Mouse (Mus musculus) heart, adult 2 months (tissue): ENCODE results near the gene Ercc1.

Source experiments
- CTCF ChIP-seq: fragments of 200-600 bp; IDR thresholded peaks from 2 replicates; pipeline ENCODE4 v1.8.1; 2022; ENCODE audit warnings: antibody characterized with exemption, mild to moderate bottlenecking, moderate library complexity
- EP300 ChIP-seq: fragments of 200-500 bp; IDR thresholded peaks from 2 replicates; pipeline ENCODE4 v1.6.1; 2011; ENCODE audit warnings: low read depth, low read length, control low read depth; ENCODE audit not compliant: insufficient read depth
- POLR2A ChIP-seq: fragments of 200-500 bp; IDR thresholded peaks from 2 replicates; pipeline ENCODE4 v1.6.1; 2011; ENCODE audit warnings: mild to moderate bottlenecking, low read depth, low read length, control low read depth; ENCODE audit not compliant: insufficient read depth

GRCm38 (mm10) chr7:19358634-19359033 lies 14.1 kb downstream of the Ercc1 start:
- no peak for TF ChIP-seq CTCF
- no peak for TF ChIP-seq EP300
- no peak for TF ChIP-seq POLR2A
